Mouse (Mus musculus) thymus, adult 2 months (tissue): ENCODE measurements around the gene D030056L22Rik.

ENCODE experiments used
- CTCF ChIP-seq: fragments of 200-500 bp; IDR thresholded peaks from 2 replicates; pipeline ENCODE4 v1.5.1; 2012; ENCODE audit warnings: mild to moderate bottlenecking, control low read depth, low read length, moderate library complexity, borderline replicate concordance; ENCODE audit not compliant: control insufficient read depth, poor library complexity, insufficient read depth; ENCODE audit errors: extremely low read depth
- POLR2A ChIP-seq: fragments of 200-500 bp; IDR thresholded peaks from 2 replicates; pipeline ENCODE4 v1.6.1; 2012; ENCODE audit warnings: mild to moderate bottlenecking, low read length, control low read depth, moderate library complexity; ENCODE audit not compliant: control insufficient read depth, poor library complexity, insufficient read depth; ENCODE audit errors: extremely low read depth

- TF ChIP-seq CTCF (no peak), POLR2A (no peak)
Measured at GRCm38 (mm10) chr19:18673116-18673515, 39.9 kb upstream of the D030056L22Rik start.
